Mouse (Mus musculus) heart, embryonic 12.5 days (tissue): ENCODE measurements around the gene Tmem189. TPM values are rescaled to one million over a fixed set of nuclear protein-coding genes. Genes with fewer than 3 reads are reported as not detected.
A peak's percentile ranks its signal among the peaks of the same experiment; 100 is the strongest.

Experiments
- ATAC-seq: fragments of 200-750 bp; cut with Nextera tagmentation; 2 replicates; pipeline ENCODE4 v1.8.0; 2017; ENCODE audit warnings: moderate TSS enrichment, moderate library complexity; ENCODE audit not compliant: insufficient number of reproducible peaks, low FRiP score
- H3K27ac ChIP-seq: fragments of 300-500 bp; sonication (generic); 2 replicates; pipeline ENCODE4 v1.5.1; 2016; ENCODE audit warnings: mild to moderate bottlenecking, moderate library complexity; ENCODE audit not compliant: poor library complexity, severe bottlenecking
- H3K27me3 ChIP-seq: fragments of 300-500 bp; sonication (generic); replicated peaks from 2 replicates; pipeline ENCODE4 v1.6.1; 2016; ENCODE audit warnings: mild to moderate bottlenecking, moderate library complexity
- H3K36me3 ChIP-seq: fragments of 300-500 bp; sonication (generic); 2 replicates; pipeline ENCODE4 v1.6.1; 2016; ENCODE audit warnings: mild to moderate bottlenecking, moderate library complexity
- H3K4me1 ChIP-seq: fragments of 300-500 bp; sonication (generic); replicated peaks from 2 replicates; pipeline ENCODE4 v1.6.1; 2016; ENCODE audit warnings: mild to moderate bottlenecking
- H3K4me2 ChIP-seq: fragments of 300-500 bp; sonication (generic); 2 replicates; pipeline ENCODE4 v1.6.1; 2016; ENCODE audit warnings: mild to moderate bottlenecking, moderate library complexity
- H3K4me3 ChIP-seq: fragments of 300-500 bp; sonication (generic); 2 replicates; pipeline ENCODE4 v1.5.1; 2016; ENCODE audit warnings: mild to moderate bottlenecking
- H3K9ac ChIP-seq: fragments of 300-500 bp; sonication (generic); 2 replicates; pipeline ENCODE4 v1.6.1; 2016; ENCODE audit warnings: mild to moderate bottlenecking, moderate library complexity
- H3K9me3 ChIP-seq: fragments of 300-500 bp; sonication (generic); replicated peaks from 2 replicates; pipeline ENCODE4 v1.6.1; 2016; ENCODE audit warnings: mild to moderate bottlenecking, moderate library complexity
- WGBS: fragments of 180-500 bp; shearing (Covaris S2); methylation state at CpG from one replicate; pipeline ENCODE4 v1.1.7; 2016; 5-methylcytosine and 5-hydroxymethylcytosine counted together
- polyA plus RNA-seq: library from polyadenylated mRNA; unstranded; fragments of >200 nt; fragmentation: Nextera tagmentation; extraction: Ambion mirVana; gene quantifications from 2 replicates; pipeline ENCODE4 v1.2.1, GENCODE M21; 2016

The Tmem189 gene
- polyA plus RNA-seq, 1 experiment from 2014 or later = 46.6 TPM

GRCm38 (mm10) chr2:167631181-167631590, 58.4 kb downstream of the Tmem189 start:
- H3K4me3 ChIP-seq = peak overlapping the region; percentile 99
- WGBS = under 1% methylated on average over 31 of the region's 31 CpGs
- peaks cover 60% of the 10 kb centered on the region for H3K4me1 ChIP-seq
- peak; percentile 0; the same call in 1 of the 2 replicates for ATAC-seq
- H3K27me3 ChIP-seq = no peaks in the 10 kb centered on the region
- H3K36me3 ChIP-seq = peaks cover 16% of the 10 kb centered on the region; the same call in 1 of the 2 replicates
- peak overlapping the region; percentile 93 for H3K4me2 ChIP-seq
- peak overlapping the region; percentile 99 for H3K9ac ChIP-seq
- H3K27ac ChIP-seq = peak overlapping the region; percentile 88
- H3K9me3 ChIP-seq = 0 out of 2 replicates have a peak, but pooled peaks cover 2% of the 10 kb centered on the region

- ATAC-seq = no peak
- peaks cover 16% of the 10 kb centered on the region; the same call in 1 of the 2 replicates for H3K36me3 ChIP-seq
- WGBS = 50% methylated on average over 5 of the region's 5 CpGs
- peak overlapping the region; percentile 99 for H3K4me3 ChIP-seq
- peak overlapping the region; percentile 99 for H3K9ac ChIP-seq
- peaks cover 67% of the 10 kb centered on the region for H3K4me1 ChIP-seq
- H3K27me3 ChIP-seq = no peaks in the 10 kb centered on the region
- peak overlapping the region; percentile 88 for H3K27ac ChIP-seq
- H3K9me3 ChIP-seq = no peaks in the 10 kb centered on the region
- peak overlapping the region; percentile 93 for H3K4me2 ChIP-seq
Measured at GRCm38 (mm10) chr2:167630421-167630820, 59.2 kb downstream of the Tmem189 start.

GRCm38 (mm10) chr2:167629665-167630209, 59.9 kb downstream of the Tmem189 start:
- H3K27ac ChIP-seq = peak overlapping the region; percentile 88
- peak overlapping the region; percentile 93 for H3K4me2 ChIP-seq
- no peak for ATAC-seq
- no peaks in the 10 kb centered on the region for H3K27me3 ChIP-seq
- no peaks in the 10 kb centered on the region for H3K9me3 ChIP-seq
- H3K9ac ChIP-seq = peak overlapping the region; percentile 99
- peak overlapping the region; percentile 99 for H3K4me3 ChIP-seq
- peaks cover 16% of the 10 kb centered on the region; the same call in 1 of the 2 replicates for H3K36me3 ChIP-seq
- 63% methylated on average over 11 of the region's 11 CpGs for WGBS
- H3K4me1 ChIP-seq = peaks cover 69% of the 10 kb centered on the region

- Histone ChIP-seq H3K36me3 (peaks cover 16% of the 10 kb centered on the region; the same call in 1 of the 2 replicates), H3K4me2 (peak overlapping the region; percentile 93), H3K27ac (peak overlapping the region; percentile 88), H3K9me3 (no peaks in the 10 kb centered on the region), H3K9ac (peak overlapping the region; percentile 30; the same call in 1 of the 2 replicates), H3K4me3 (no peak overlapping the region), H3K27me3 (no peaks in the 10 kb centered on the region), H3K4me1 (peaks cover 67% of the 10 kb centered on the region)
- peak; percentile 77 for ATAC-seq
- whole genome bisulfite sequencing = 21% methylated on average over 4 of the region's 4 CpGs
Measured at GRCm38 (mm10) chr2:167628872-167629271, 60.8 kb downstream of the Tmem189 start.

GRCm38 (mm10) chr2:167627019-167627418, 62.6 kb downstream of the Tmem189 start:
- peaks cover 67% of the 10 kb centered on the region for H3K4me1 ChIP-seq
- no peak for ATAC-seq
- no peak overlapping the region for H3K4me3 ChIP-seq
- no peaks in the 10 kb centered on the region for H3K9me3 ChIP-seq
- WGBS = 94% methylated on average over 7 of the region's 7 CpGs
- H3K27me3 ChIP-seq = no peaks in the 10 kb centered on the region
- peaks cover 16% of the 10 kb centered on the region; the same call in 1 of the 2 replicates for H3K36me3 ChIP-seq
- H3K4me2 ChIP-seq = no peak overlapping the region
- no peak overlapping the region for H3K27ac ChIP-seq
- H3K9ac ChIP-seq = no peak overlapping the region

GRCm38 (mm10) chr2:167625670-167626069, 64.0 kb downstream of the Tmem189 start:
- ATAC-seq = no peak
- peak overlapping the region; percentile 23; the same call in 1 of the 2 replicates for H3K9ac ChIP-seq
- no peak overlapping the region for H3K4me2 ChIP-seq
- H3K9me3 ChIP-seq = no peaks in the 10 kb centered on the region
- peaks cover 17% of the 10 kb centered on the region; the same call in 1 of the 2 replicates for H3K36me3 ChIP-seq
- 54% methylated on average over 2 of the region's 2 CpGs for WGBS
- no peaks in the 10 kb centered on the region for H3K27me3 ChIP-seq
- peaks cover 73% of the 10 kb centered on the region for H3K4me1 ChIP-seq
- no peak overlapping the region for H3K4me3 ChIP-seq
- 0 out of 2 replicates have a peak overlapping the region, but pooled peaks have one; percentile 3 for H3K27ac ChIP-seq

- 97% methylated on average over 6 of the region's 6 CpGs for WGBS
- no peaks in the 10 kb centered on the region for H3K27me3 ChIP-seq
- H3K4me1 ChIP-seq = peaks cover 62% of the 10 kb centered on the region
- H3K27ac ChIP-seq = 0 out of 2 replicates have a peak overlapping the region, but pooled peaks have one; percentile 3
- no peak overlapping the region for H3K4me3 ChIP-seq
- H3K4me2 ChIP-seq = no peak overlapping the region
- H3K36me3 ChIP-seq = peaks cover 18% of the 10 kb centered on the region; the same call in 1 of the 2 replicates
- ATAC-seq = no peak
- H3K9ac ChIP-seq = no peak overlapping the region
- no peaks in the 10 kb centered on the region for H3K9me3 ChIP-seq
Measured at GRCm38 (mm10) chr2:167624368-167625075, 65.1 kb downstream of the Tmem189 start.

GRCm38 (mm10) chr2:167622965-167623364, 66.7 kb downstream of the Tmem189 start:
- H3K4me3 ChIP-seq = no peak overlapping the region
- no peaks in the 10 kb centered on the region for H3K27me3 ChIP-seq
- H3K9me3 ChIP-seq = no peaks in the 10 kb centered on the region
- ATAC-seq = no peak
- peaks cover 17% of the 10 kb centered on the region for H3K36me3 ChIP-seq
- 0 out of 2 replicates have a peak overlapping the region, but pooled peaks have one; percentile 11 for H3K27ac ChIP-seq
- peaks cover 58% of the 10 kb centered on the region for H3K4me1 ChIP-seq
- no peak overlapping the region for H3K4me2 ChIP-seq
- WGBS = 51% methylated on average over 5 of the region's 5 CpGs
- H3K9ac ChIP-seq = 0 out of 2 replicates have a peak overlapping the region, but pooled peaks have one; percentile 2

- Histone ChIP-seq H3K4me3 (no peak overlapping the region), H3K27ac (peak overlapping the region; percentile 6; the same call in 1 of the 2 replicates), H3K4me1 (peaks cover 55% of the 10 kb centered on the region), H3K4me2 (no peak overlapping the region), H3K9ac (0 out of 2 replicates have a peak overlapping the region, but pooled peaks have one; percentile 11), H3K36me3 (peaks cover 18% of the 10 kb centered on the region), H3K27me3 (no peaks in the 10 kb centered on the region), H3K9me3 (no peaks in the 10 kb centered on the region)
- WGBS = 68% methylated on average over 13 of the region's 13 CpGs
- ATAC-seq = no peak
Measured at GRCm38 (mm10) chr2:167622352-167622751, 67.3 kb downstream of the Tmem189 start.

GRCm38 (mm10) chr2:167621255-167622087, 68.2 kb downstream of the Tmem189 start:
- Histone ChIP-seq H3K9ac (no peak overlapping the region), H3K9me3 (no peaks in the 10 kb centered on the region)

More at GRCm38 (mm10) chr2:167621255-167622087, 68.2 kb downstream of the Tmem189 start:
- peaks cover 20% of the 10 kb centered on the region for H3K36me3 ChIP-seq
- no peak overlapping the region for H3K4me3 ChIP-seq
- 0 out of 2 replicates have a peak overlapping the region, but pooled peaks have one; percentile 2 for H3K27ac ChIP-seq
- H3K27me3 ChIP-seq = no peaks in the 10 kb centered on the region
- ATAC-seq = no peak
- WGBS = 71% methylated on average over 9 of the region's 9 CpGs
- 0 out of 2 replicates have a peak overlapping the region, but pooled peaks have one; percentile 2 for H3K4me2 ChIP-seq
- peaks cover 57% of the 10 kb centered on the region for H3K4me1 ChIP-seq
